Comparison of ENCODE assay signal across 26 mouse cellular contexts in genomic region chr4:123631654-123632053, GRCm38 (mm10). TPM values are rescaled to one million over a fixed set of nuclear protein-coding genes. Genes with fewer than 3 reads are reported as not detected.
DNase-seq lines count a peak whose midpoint lies in the region; ATAC-seq and TF ChIP-seq lines count a peak whose summit lies in the region.
"Had no signal": no experiment of that assay in that cellular context is flagged by ENCODE, and none has a peak within 500 bp of the region (broad histone marks: within the 10 kb centered on the region; RNA-seq: fewer than 3 reads in every experiment).

No protein-coding gene starts in this region.

- H3K36me3 ChIP-seq in E14TG2a.4 (ENCODE audit: insufficient read depth, low read length) (peaks cover 15% of the 10 kb centered on the region), ES-Bruce4 (ENCODE audit: control insufficient read depth, insufficient read depth, low read length, poor library complexity, severe bottlenecking) (no peaks in the 10 kb centered on the region), macrophage (ENCODE audit: inconsistent target) (no peaks in the 10 kb centered on the region)
- H3K36me3 ChIP-seq: heart, embryonic 15.5 days had no signal

- peaks cover 78% of the 10 kb centered on the region for H3K79me2 ChIP-seq in macrophage (ENCODE audit: inconsistent target)

- H3K9ac ChIP-seq in ES-Bruce4 (ENCODE audit: low read depth, poor library complexity, severe bottlenecking): no peak overlapping the region
- H3K9ac ChIP-seq: forebrain, postnatal 0 days; heart, embryonic 15.5 days; hindbrain, embryonic 14.5 days had no signal

- peak; percentile 70; the same call in 1 of the 2 replicates for TF ChIP-seq EP300 in ES-Bruce4 (IDR thresholded peaks at IDR 0.05; ENCODE audit: insufficient read depth, low read depth, low read length)

- no peaks in the 10 kb centered on the region for H3K27me3 ChIP-seq in E14TG2a.4 (ENCODE audit: insufficient read depth, low read length)
- no peaks in the 10 kb centered on the region for H3K27me3 ChIP-seq in ES-Bruce4 (ENCODE audit: control insufficient read depth, insufficient read depth, low read length, poor library complexity, severe bottlenecking)
- H3K27me3 ChIP-seq: heart, embryonic 15.5 days had no signal

- WGBS in macrophage (ENCODE audit: missing documents): 83% methylated on average over 3 of the region's 3 CpGs

- peak; percentile 67 for DNase-seq in R1 (ENCODE audit: low read depth, low spot score)
- no peak for DNase-seq in c-Kit-positive CD71-positive TER-119-positive erythroid progenitor cells, embryonic 14.5 days (ENCODE audit: low spot score)
- no peak for DNase-seq in right cerebral cortex, postnatal 36 days (ENCODE audit: low spot score in 2 of 2)
- DNase-seq: adrenal gland, adult 2 months; adrenal gland, postnatal 14 days; cerebellum, adult 18-20 months; cerebellum, adult 9-10 months; cerebellum, postnatal 14 days; forebrain, postnatal 0 days; gastrocnemius, adult 2 months; gastrocnemius, postnatal 25 days; heart, adult 2 months; heart, postnatal 14 days; heart, postnatal 4 days; kidney, adult 18-20 months had no signal

- no peak; the same call in 1 of the 2 replicates for ATAC-seq in erythroid progenitor cell, adult 5-6 weeks (replicated peaks; ENCODE audit: low FRiP score, poor library complexity, severe bottlenecking)
- ATAC-seq: CD4-positive, CD25-positive, alpha-beta regulatory T cell, adult 4 months; forebrain, embryonic 14.5 days; forebrain, postnatal 0 days; hindbrain, postnatal 0 days; inflammation-experienced regulatory T-cells, adult 6 months; intestine, embryonic 16.5 days had no signal

- TF ChIP-seq POLR2A in ES-Bruce4 (IDR thresholded peaks at IDR 0.05; ENCODE audit: insufficient read depth, low read length): no peak

- H3K4me3 ChIP-seq in E14TG2a.4 (replicated peaks; ENCODE audit: low read length): peak overlapping the region; percentile 39
- H3K4me3 ChIP-seq in ES-Bruce4 (ENCODE audit: low read depth, low read length): no peak overlapping the region
- no peak overlapping the region for H3K4me3 ChIP-seq in macrophage (ENCODE audit: inconsistent target)
- H3K4me3 ChIP-seq: gastrocnemius, adult 2 months; heart, adult 2 months; heart, embryonic 15.5 days had no signal

- H3K9me3 ChIP-seq in E14TG2a.4 (ENCODE audit: low read length): no peaks in the 10 kb centered on the region
- no peaks in the 10 kb centered on the region for H3K9me3 ChIP-seq in ES-Bruce4 (replicated peaks; ENCODE audit: control insufficient read depth, insufficient read depth, low read length, poor library complexity, severe bottlenecking)
- H3K9me3 ChIP-seq: heart, embryonic 15.5 days had no signal

- H3K27ac ChIP-seq in ES-Bruce4 (ENCODE audit: insufficient read depth, low read length): peak overlapping the region; percentile 92
- peak overlapping the region; percentile 56; the same call in 1 of the 2 replicates for H3K27ac ChIP-seq in macrophage
- H3K27ac ChIP-seq: gastrocnemius, adult 2 months; heart, adult 2 months; heart, embryonic 15.5 days; hindbrain, embryonic 14.5 days; hindbrain, postnatal 0 days had no signal

- H3K4me1 ChIP-seq in E14TG2a.4 (replicated peaks; ENCODE audit: low read depth, low read length): peaks cover 97% of the 10 kb centered on the region
- peaks cover 7% of the 10 kb centered on the region for H3K4me1 ChIP-seq in ES-Bruce4 (ENCODE audit: control insufficient read depth, insufficient read depth, low read length)

- TF ChIP-seq CTCF in E14TG2a.4 (conservative IDR thresholded peaks at IDR 0.05; ENCODE audit: low read length) (no peak), ES-Bruce4 (IDR thresholded peaks at IDR 0.05; ENCODE audit: low read depth, low read length) (no peak)

RNA-seq across cellular contexts. Expression of gene Macf1, which starts 52.5 kb away (rescaled TPM):
- polyA plus RNA-seq in ES-Bruce4 (2011; ENCODE audit: insufficient read depth, insufficient read length, low read depth, missing spikeins) (251 and 257 TPM in 2 replicates), macrophage (2018) (90.8 to 146 TPM (median 144 TPM) in 3 replicates)
- 1,000 to 10,000 TPM in 17 of 26 experiments, 100 to 1,000 TPM in 9; 696 to 1,807 (median 1,130) TPM for total RNA-seq in macrophage (2018; cell fraction: chromatin; rRNA removed)
- total RNA-seq in macrophage (2018; cell fraction: cytosol; rRNA removed): 100 to 1,000 TPM in 24 of 26 experiments, 10 to 100 TPM in 2; 76.1 to 236 (median 163) TPM
- 100 to 1,000 TPM; 399 to 797 (median 534) TPM for total RNA-seq in macrophage (2018; cell fraction: nucleus; rRNA removed)
- total RNA-seq in erythroid progenitor cell, adult 5-6 weeks (2015; ENCODE audit: low replicate concordance): 177 and 188 TPM in 2 replicates
- total RNA-seq in erythroid progenitor cell, adult 5-6 weeks (2017; ENCODE audit: low replicate concordance): 182 and 227 TPM in 2 replicates
